Mouse (Mus musculus) kidney, adult 11 months (tissue): ENCODE data around the gene Gm11639.
"Not testable (repeated sequence)": the region's sequence is repeated elsewhere in the genome, so short reads cannot be mapped to it uniquely, and the experiment has no call there.

Experiments used
- DNase-seq: peaks from one replicate; pipeline ENCODE4 v3.0.0; 2022

Gm11639 gene

DNA sequence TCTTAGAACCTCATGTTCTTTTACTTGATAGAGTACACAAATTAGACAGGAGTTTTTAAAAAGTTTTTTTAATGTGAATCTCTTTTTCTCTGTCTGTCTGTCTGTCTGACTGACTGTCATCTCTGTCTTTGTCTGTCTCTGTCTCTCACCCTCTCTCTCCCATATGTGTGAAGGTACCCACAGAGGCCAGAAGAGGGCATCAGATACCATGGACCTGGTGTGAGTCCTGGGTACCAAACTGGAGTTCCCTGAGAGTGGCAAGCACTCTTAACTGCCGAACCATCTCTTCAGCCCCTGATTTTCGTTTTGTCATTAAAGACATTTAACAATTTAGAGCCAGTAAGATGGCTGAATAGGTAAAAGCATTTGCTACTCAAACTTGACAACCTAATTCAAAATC is 21.6 kb downstream of the Gm11639 start:
- no peak for DNase-seq

DNA sequence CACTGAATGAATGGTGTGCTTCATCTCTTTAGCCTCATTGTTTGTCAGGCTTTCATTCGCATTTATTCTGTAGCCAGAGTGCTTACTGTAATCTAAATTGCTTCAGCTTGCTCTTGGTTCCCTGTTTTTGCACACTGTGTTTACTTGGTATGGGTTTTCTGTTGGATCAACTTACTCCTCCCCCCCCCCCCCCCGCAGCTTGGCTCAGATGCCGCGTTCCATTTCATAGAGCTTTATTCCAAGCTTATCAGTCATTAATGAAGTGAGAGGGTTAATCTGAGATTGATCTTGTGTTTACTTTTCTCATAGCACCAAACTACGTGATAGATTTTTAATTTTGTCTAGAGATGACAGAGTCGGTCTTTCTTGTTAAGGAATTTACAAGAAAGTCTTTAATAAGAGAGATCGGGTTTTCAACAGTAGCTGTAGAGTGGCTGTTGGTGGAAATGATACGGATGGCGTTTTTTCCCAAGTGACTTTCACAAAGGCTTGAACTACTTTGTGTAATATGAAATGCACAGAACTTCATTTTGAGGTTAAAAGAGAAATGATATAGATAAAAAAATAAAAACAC is 59.6 kb downstream of the Gm11639 start:
- no peak for DNase-seq

DNA sequence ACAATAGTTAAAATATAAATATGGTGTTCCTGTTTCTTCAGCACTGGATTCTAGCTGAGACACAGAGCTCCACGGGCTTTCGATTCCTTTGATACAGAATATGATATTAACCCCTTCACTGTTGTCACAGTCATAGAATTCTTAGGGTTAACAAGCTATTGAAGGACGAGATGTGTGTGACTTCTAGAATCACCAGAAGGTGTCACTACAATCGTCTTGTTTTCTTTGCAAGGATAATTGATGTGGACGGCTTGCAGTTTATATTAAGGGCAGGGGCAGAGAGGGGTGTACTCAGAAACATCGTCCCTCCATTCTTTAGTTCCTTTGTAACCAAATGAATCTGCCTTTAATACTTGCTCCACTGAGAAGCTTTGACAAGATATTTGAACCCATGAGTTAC is 80.3 kb downstream of the Gm11639 start:
- DNase-seq = no peak

DNA sequence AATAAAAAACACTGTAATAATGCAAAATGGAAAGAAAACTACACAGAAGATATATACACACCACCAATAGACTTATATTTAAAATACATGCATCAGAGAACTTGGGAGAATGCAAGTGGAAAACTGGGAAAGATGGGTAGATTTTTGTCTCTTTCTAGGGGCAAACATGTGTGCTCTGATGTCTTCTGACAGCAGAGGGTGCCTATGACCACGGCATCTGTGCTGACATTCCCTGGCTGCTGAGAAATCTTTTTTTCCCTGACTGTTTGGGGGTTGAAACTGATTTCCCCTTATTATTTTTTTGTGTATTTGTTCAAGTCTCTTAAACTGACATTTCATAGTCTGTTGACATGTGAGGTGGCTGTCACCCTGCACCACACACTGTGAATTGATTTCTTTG is 81.6 kb downstream of the Gm11639 start:
- no peak for DNase-seq

DNA sequence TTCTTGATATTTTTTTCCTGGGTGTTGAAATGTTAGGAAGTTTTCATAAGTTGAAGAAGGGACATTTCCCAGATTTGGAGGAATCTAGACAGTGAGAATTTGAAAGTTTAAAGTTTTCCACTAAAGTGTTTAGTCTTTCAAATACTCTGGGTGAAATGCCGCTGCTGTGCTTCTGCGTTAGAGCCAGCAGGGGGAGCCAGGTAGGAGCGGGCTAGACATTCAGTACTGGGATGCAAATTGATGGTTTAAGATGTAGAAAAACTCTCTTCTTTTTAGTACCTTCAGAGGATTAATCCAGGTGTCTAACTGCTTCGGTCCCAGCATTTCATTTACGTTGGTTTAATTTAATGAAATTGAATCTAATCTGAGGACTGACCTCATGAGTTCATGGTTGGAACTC is 82.6 kb downstream of the Gm11639 start:
- peak; percentile 2 for DNase-seq

DNA sequence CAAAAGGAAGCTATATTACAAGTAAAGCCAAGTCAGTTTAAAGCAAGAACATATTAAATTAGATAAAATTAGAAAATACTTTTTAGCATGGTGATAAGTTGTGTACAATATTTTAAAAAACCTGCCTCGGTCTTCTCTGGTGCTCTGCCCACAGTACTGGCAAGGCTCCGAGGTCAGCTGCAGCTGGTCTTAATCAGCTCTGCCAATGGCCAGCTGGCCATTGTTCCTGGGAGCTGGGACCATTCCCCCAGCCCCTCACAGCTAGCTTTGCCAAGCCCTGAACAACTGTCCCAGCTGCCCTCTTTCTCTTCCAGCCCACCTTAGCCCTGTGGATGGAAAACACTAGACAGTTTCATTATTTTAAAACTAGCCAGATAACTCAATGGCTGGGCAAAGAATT is 93.3 kb downstream of the Gm11639 start:
- DNase-seq = no peak

DNA sequence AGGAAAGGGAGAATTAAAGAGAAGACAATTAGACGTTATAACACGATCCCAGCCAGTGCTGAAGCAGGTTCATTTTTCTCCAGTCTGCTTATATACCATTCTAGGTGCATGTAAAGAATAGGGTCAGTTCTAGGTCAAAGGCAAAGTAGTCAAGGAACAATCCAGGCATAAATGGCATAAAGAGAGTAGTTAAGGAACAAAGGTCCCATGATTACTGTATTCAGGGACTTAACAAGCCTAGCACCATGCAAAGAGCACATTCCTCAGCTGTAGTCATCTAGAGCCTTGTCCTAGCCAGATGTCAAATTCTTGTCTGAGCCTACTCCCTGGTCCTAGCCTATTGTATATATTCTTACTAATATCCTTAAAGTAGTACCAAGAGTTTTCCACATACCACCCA is 259.2 kb downstream of the Gm11639 start:
- no peak for DNase-seq

DNA sequence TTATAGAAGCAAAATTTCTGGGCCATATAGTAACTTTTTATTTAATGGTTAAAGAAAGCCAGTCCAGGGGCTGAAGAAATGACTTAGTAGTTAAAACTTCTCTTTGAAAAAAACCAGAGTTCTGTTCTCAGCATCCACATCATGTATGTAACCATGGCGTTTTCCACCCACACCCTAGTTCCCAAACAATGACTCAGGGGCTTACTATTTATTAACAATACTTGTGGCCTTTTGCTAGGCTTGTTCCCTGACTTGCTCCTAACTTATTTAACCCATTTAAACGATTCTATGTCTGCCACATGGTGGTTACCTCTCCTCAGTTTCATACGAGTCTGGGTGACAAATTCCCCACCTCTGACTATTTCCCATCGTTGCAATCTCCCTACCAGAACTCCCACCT is 266.8 kb downstream of the Gm11639 start:
- DNase-seq = no peak

DNA sequence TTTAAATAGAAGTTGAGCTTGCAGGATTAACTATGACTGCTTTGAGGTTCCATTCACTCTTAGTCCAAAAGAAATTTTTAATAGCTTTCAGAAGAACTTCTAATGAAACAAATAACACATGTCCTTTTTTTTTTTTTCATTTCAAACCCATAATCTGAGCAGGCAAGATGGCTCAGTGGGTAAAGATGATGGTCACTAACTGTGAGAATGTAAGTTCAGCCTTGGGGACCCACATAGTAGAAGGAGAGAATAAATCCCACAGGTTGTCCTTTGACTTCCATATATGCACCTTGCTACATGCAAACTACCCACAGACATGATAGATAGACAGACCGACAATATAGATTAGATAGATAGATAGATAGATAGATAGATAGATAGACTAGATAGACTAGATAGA is 282.4 kb downstream of the Gm11639 start:
- DNase-seq = no peak

DNA sequence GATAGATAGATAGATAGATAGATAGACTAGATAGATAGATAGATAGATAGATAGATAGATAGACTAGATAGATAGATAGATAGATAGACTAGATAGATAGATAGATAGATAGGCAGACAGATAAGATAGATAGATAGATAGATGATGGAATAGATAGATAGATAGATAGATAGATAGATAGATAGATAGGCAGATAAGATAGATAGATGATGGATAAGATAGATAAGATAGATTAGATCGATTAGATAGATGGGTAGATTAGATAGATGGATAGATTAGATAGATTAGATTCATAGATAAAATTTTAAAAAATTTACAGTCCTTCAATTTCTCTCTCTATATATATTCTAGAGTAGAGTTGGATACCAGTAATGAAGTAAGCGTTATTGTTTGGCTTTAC is 282.9 kb downstream of the Gm11639 start:
- no peak for DNase-seq

DNA sequence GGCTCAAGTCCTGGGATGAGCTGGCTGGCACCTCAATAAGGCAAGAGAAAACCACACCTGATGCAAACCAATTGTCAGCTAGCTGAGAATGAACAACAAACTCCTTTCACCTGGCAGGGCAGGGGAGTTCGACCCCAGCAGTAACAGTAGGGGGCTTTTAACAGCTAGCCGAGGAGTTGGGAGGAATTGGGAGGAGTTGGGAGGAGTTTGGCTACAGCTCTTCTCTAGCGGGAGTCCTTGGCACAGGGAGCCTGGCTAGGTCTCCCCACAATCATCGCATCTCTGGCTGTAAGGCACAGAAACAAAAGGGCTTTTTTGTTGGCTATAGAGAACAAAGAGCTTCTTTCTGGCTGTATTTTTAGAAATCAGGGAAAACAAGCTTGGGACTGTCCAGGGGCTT is 285.8 kb downstream of the Gm11639 start:
- no peak for DNase-seq

DNA sequence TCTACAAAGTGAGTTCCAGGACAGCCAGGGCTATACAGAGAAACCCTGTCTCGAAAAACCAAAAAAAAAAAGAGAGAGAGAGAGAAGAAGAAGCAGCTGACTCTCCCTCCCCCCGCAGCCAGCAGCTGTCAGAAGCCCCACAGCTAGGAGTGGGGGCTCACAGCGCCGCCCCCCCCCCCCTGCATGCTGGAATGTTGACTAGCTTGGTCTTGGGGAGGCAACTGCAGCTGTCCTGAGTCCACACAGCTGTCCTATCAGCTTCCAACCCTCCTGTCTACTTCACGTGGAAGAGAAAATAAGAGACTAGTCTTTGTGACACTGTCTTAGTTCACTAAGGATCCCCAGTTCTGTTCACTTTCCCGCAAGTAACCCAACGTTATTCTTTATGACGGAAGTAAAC is 287.0 kb downstream of the Gm11639 start:
- DNase-seq = no peak

DNA sequence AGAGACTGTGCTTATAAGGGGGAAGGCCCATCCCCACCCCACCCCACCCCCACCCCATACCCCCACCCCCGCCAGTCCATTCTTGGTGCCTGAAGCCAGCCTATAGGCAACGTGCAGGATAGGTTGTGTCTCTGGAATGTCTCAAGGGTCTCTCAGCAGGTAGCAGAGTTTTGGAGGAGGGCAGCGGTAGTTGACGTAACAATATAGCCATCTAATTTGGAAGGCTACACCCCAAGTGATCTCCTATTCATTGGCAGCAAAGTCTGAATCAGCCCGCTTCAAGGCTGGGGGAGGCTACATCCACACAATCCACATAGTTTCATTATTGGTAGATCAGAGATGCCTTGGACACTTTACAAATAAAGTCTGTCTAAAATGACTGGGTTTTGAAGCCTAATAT is 292.5 kb downstream of the Gm11639 start:
- DNase-seq = no peak

DNA sequence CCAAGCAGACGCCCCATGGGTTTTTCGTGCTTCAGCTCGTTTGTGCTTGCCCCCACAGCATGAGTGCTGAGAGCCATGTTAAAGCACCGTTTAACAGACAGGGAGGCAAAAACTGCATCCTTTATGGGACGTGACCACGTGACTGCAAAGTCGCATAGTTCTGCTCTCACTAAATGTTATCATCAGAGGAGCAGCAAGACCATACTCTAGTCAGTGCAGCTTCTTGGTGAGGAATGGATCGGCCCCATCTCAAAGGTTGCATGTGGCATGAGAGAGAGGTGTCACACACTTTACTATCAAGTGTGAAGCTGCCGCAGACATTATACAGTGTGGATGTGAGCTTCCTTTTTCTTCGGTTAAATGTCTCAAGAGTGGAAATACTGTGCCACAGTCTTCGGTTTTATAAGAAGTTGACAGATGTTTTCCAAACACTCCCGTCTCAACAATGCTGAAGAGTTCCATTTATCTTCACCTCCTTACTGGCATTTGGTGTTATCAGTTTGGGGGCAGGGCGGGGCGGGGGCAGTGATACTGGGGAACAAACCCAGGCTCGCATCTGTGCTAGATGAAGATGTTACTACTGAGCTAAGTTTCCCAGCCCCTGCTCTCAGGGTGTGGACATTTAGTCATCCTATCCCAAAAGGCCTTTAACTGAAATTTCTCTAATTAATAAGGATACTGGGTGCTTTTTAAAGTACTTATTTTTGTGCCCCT is 296.0 kb downstream of the Gm11639 start:
- no peak for DNase-seq

DNA sequence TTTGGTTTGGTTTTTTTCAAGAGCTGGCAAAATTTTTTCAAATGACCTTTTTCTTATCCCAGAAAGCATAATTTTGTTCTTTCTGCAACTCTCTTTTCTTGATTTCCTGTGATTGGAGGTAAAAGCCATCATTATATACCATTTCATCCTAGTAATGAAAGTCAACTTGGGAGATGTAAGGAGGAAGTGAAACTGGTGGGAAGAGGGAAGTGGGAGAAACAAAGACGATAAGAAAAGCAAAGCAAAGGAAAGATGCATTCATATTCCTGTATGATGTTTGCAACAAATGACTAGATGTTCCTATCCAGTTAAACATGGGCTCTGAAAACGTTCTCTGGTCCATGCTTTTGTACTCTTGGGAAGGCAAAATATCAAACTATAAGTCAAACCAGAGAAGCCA is 323.7 kb downstream of the Gm11639 start:
- no peak for DNase-seq

DNA sequence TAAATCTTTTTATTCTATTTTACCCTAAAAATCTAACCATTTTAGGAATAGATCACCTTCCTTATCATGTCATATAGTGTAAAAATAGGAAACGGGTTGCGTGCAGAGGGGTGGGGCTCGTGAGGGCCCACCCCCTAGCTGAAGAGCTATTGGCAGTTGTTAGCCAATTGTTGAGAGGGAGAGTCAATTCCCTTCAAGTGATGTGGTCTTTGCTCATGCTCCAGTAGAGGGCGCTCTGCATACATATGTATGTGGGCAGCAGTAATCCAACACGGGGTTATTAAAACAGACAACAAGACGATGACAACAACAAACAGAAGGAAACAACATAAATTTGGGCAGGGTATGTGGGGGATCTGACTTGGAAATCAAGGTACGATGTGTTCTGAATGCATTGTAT is 335.6 kb downstream of the Gm11639 start:
- DNase-seq = no peak

DNA sequence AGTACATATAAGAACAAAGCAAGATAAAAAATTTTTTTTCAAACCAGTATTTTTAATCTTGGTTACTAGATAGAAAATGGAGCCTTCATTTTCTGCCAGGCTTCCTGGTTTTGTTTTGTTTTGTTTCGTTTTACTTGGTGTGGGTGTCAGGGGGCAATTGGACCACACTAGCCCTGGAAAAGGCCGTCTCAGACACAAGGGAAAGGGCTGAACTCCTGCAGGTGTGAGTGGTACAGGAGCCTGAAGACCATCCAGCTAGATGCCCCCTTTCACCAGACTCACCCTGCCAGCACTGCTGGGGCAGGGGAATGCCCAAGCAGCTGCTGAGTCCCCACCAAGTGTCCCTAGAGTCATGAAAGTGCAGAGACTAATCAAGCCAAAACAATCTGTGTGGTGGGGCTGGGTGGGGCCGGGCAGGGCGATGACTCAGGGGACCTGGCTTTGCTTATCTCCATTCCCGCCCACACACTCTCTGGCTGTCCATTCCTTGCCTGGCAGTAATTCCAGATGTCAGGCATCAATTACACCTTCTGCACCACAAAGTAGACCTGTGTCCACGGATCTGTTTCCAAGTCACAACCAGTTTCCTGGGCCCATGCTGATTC is 343.3 kb downstream of the Gm11639 start:
- no peak for DNase-seq

DNA sequence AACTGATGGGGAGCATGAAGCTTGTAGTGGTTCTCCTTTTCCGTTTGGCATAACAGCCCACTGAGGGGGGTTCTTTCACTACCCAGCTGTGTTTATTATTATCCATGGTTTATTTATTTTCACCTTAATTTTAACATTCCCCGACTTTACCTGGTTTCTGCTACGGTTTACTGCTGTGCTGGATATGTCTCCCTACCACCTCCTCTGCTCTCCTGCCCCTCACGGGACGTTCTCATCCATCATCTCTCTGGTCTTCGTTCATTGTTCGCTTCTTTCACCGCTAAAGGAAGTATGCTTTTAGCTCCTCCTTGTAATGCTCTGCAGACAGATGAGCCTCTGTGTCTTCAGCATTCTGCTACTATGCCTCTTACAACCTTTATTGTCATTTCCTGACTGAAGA is 344.0 kb downstream of the Gm11639 start:
- no peak for DNase-seq

DNA sequence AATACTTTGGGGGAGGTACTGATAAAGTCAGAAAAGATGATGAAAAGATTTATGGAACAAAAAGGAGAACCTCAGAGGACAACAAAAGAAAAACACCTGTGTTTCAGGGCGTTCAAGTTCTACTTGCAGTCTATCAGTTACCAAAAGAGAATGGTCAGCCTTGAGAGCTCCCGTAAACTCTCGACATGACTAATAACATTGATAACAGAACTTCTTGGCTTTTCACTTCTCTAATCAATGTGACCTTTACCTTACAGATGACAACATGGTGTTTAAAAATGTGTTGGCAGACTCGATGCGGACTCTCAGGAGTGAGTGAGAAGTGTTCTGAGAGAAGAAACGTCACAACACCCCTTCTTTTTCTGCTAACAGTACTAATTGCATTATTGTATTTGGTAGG is 344.7 kb downstream of the Gm11639 start:
- no peak for DNase-seq

DNA sequence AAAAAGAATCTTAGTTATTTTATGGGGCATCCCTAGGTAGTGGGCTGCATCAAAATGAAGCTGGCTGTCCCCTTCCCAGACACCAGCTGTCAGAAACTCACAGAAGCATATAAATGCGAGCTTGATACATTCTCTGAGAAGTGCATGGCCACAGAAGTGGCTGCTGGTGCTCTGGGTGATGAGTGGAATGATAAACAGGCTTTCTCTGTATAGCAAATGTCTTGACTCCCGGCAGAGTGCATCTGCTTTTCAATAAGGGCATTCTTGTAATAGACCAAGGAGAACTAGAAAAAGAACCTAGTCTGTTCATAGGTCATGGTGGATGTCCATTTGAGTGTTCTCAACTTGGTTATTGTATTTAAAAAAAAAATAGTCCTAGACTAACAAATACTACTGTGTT is 345.6 kb downstream of the Gm11639 start:
- no peak for DNase-seq

DNA sequence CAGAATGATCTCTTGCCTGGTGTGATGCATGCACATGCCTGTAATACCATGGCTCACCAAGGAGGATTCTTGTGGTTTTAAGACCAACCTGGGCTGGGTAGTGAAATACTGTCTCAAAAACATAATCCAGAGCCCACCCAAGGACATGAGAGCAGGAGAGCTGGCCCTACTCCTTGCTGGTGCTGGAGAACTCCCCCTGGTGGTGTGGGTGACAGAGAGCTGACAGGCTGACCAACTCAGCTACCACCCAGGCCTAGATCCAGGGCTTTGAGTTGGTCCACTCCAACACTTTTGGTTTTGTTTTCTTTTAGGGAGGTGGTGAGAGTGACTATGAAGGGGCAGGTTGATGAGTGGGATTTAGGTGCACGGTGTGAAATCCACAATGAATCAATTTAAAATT is 349.6 kb downstream of the Gm11639 start:
- no peak for DNase-seq

DNA sequence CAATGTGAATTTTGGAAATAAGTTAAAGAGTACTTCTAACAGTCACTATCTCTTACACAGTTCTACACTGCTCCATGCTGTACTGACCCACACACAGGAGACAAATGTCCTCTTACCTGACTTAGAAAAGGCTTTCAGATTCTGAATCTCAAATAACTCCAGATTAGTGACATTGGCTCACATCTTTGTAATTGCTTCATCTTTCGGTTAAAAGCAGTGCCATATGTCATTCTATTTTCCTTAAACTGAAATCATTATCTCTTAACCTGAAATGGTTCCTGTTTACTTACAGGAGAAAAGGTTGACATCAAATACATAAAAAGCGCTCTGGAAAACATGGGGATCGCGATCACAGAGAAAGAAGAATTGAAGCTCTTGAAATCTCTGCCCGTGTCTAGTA is 377.8 kb downstream of the Gm11639 start, which contains the start of gene Efcab3:
TSS of gene Efcab3 (plus strand) at position 301 of the 400 bp plus-strand sequence.
- no peak for DNase-seq

DNA sequence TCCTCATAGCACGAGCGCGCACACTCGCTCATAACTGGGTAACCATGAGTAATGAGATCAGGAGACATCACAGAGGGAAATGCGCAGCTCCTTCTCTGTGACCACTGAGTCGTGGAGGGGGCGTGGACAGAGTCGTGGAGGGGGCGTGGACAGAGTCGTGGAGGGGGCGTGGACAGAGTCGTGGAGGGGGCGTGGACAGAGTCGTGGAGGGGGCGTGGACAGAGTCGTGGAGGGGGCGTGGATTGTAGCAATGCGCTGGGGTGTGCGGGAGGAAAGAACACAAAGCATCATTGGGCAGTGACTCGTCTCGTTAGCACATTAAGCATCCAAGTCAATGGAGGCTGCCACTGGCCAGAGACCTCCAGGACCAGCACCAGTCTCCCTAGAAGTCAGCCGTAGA is 426.9 kb downstream of the Gm11639 start:
- DNase-seq = not testable (repeated sequence)

DNA sequence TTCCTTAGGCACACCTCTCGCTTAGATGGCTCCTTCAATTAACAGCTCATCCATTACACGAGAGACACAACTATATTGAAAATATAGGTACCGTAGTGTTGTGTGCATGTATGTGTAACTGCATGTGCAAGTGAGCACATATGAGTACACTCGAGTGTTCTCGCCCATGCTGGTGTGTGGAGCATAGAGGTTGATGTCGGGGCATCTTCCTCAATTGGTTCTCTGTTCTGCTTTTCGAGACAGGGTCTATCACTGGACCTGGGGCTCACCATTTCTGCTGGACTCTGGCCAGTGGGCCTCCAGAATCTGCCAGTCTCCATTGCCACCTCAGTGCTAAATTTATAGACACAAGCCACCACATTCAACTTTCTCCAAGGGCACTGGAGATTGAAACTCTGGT is 432.3 kb downstream of the Gm11639 start:
- DNase-seq = no peak

DNA sequence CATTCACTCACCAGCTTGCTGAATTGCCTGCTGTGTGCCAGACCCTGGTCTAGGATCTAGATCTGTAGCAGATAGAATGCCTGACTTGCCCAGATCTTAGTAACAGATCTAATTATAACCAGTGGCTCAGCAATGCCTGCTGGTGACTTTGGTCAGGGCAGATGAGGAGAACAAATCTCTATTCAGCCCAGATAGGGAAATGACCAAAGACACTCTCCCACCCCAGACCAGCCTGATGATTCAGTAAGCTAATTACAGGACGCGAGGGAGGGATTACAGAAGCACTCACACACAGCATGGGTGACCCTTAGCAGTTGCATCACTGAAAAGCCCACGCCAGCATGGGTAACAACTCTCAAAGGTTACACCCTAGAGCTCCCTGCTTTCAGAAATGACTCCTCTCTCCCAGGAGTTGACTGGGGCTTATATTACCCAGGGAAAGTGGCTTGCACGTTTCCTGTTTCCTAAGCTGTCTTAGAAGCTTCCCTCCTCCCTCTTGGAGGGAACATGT is 435.1 kb downstream of the Gm11639 start:
- no peak for DNase-seq
